Mouse (Mus musculus) C3H10T1/2 (cell line): ENCODE data around the gene Krtdap. TPM values are rescaled to one million over a fixed set of nuclear protein-coding genes. Genes with fewer than 3 reads are reported as not detected.

Experiments used
- polyA plus RNA-seq, 2 experiments: library from polyadenylated mRNA; unstranded; fragments of >200 nt; fragmentation: generic; extraction: Trizol; gene quantifications; one replicate each; pipeline ENCODE4 v1.2.1; 2012; ENCODE audit warnings: missing spikeins in 2 of 2

Gene Krtdap
- polyA plus RNA-seq: not detected

GRCm38 (mm10) chr7:30787377-30788022 is at the start of gene Krtdap:
Gene Krtdap (plus strand): TSS chr7:30787896.

GRCm38 (mm10) chr7:30743617-30744016 is 44.1 kb upstream of the Krtdap start, which contains the start of gene Gapdhs:
Gene Gapdhs (minus strand): TSS chr7:30743681.

GRCm38 (mm10) chr7:30751086-30751669 is 36.5 kb upstream of the Krtdap start, which contains the start of gene Sbsn:
Gene Sbsn (plus strand): TSS chr7:30751471.

GRCm38 (mm10) chr7:30763456-30763855 is 24.2 kb upstream of the Krtdap start, which contains the start of gene Dmkn:
Gene Dmkn (plus strand): TSS chr7:30763756.

GRCm38 (mm10) chr7:30823675-30824074 is 36.0 kb downstream of the Krtdap start, which contains the start of gene Ffar2:
Gene Ffar2 (minus strand): TSS chr7:30823775.

Other genes starting within 250 kb of the Krtdap start
- gene Hspb6, start 235.7 kb upstream of the Krtdap start, polyA plus RNA-seq: 100 to 1,000 TPM; 101 to 108 TPM
- 10 to 100 TPM in 1 of 2 experiments, 1 to 10 TPM in 1; 2.9 to 18.1 TPM for gene Proser3, start 235.6 kb upstream of the Krtdap start, polyA plus RNA-seq
- 10 to 100 TPM; 55.0 to 57.3 TPM for gene Lin37, start 228.1 kb upstream of the Krtdap start, polyA plus RNA-seq
- 10 to 100 TPM; 59.0 to 76.2 TPM for gene U2af1l4, start 224.6 kb upstream of the Krtdap start, polyA plus RNA-seq
- 1 to 10 TPM in 1 of 2 experiments, under 1 TPM in 1; 0.21 to 1.4 TPM for gene Gm49396, start 224.6 kb upstream of the Krtdap start, polyA plus RNA-seq
- gene Psenen, start 224.3 kb upstream of the Krtdap start, polyA plus RNA-seq: 100 to 1,000 TPM; 203 to 206 TPM
- gene Igflr1, start 222.5 kb upstream of the Krtdap start, polyA plus RNA-seq: 1 to 10 TPM in 1 of 2 experiments, under 1 TPM in 1; 0.18 to 1.6 TPM
- gene Kmt2b, start 199.2 kb upstream of the Krtdap start, polyA plus RNA-seq: 10 to 100 TPM in 1 of 2 experiments, 1 to 10 TPM in 1; 3.7 to 16.5 TPM
- under 1 TPM; 0.05 to 0.28 TPM for gene Zbtb32, start 189.0 kb upstream of the Krtdap start, polyA plus RNA-seq
- gene Upk1a, start 175.0 kb upstream of the Krtdap start, polyA plus RNA-seq: 1 to 10 TPM in 1 of 2 experiments, under 1 TPM in 1; 0.34 to 1.1 TPM
- gene Cox6b1, start 161.7 kb upstream of the Krtdap start, polyA plus RNA-seq: 100 to 1,000 TPM; 929 to 961 TPM
- under 1 TPM in 1 of 2 experiments, not detected in 1; 0.05 TPM for gene Etv2, start 152.0 kb upstream of the Krtdap start, polyA plus RNA-seq
- gene Rbm42, start 137.6 kb upstream of the Krtdap start, polyA plus RNA-seq: 100 to 1,000 TPM; 133 to 147 TPM
- 10 to 100 TPM; 15.2 to 16.6 TPM for gene Haus5, start 122.9 kb upstream of the Krtdap start, polyA plus RNA-seq
- gene Pmis2, start 116.3 kb upstream of the Krtdap start, polyA plus RNA-seq: not detected
- not detected for gene 2200002J24Rik, start 89.0 kb upstream of the Krtdap start, polyA plus RNA-seq
- not detected for gene Atp4a, start 75.7 kb upstream of the Krtdap start, polyA plus RNA-seq
- 100 to 1,000 TPM; 160 to 238 TPM for gene Tmem147, start 58.4 kb upstream of the Krtdap start, polyA plus RNA-seq
- gene Gapdhs, start 44.2 kb upstream of the Krtdap start, polyA plus RNA-seq: not detected
- 1 to 10 TPM; 1.0 to 2.6 TPM for gene Sbsn, start 36.4 kb upstream of the Krtdap start, polyA plus RNA-seq
- gene Dmkn, start 24.1 kb upstream of the Krtdap start, polyA plus RNA-seq: not detected
- gene Ffar2, start 35.9 kb downstream of the Krtdap start, polyA plus RNA-seq: not detected
- not detected for gene Ffar3, start 68.3 kb downstream of the Krtdap start, polyA plus RNA-seq
- gene Ffar1, start 73.7 kb downstream of the Krtdap start, polyA plus RNA-seq: not detected
- gene Cd22, start 92.4 kb downstream of the Krtdap start, polyA plus RNA-seq: under 1 TPM in 1 of 2 experiments, not detected in 1; 0.01 TPM
- under 1 TPM; 0.01 TPM for gene Mag, start 127.0 kb downstream of the Krtdap start, polyA plus RNA-seq
- not detected for gene Hamp2, start 136.8 kb downstream of the Krtdap start, polyA plus RNA-seq
- not detected for gene Hamp, start 156.1 kb downstream of the Krtdap start, polyA plus RNA-seq
- gene Usf2, start 168.9 kb downstream of the Krtdap start, polyA plus RNA-seq: 10 to 100 TPM; 71.5 to 88.2 TPM
- under 1 TPM; 0.02 to 0.09 TPM for gene Lsr, start 185.6 kb downstream of the Krtdap start, polyA plus RNA-seq
- gene Fam187b, start 185.9 kb downstream of the Krtdap start, polyA plus RNA-seq: under 1 TPM in 1 of 2 experiments, not detected in 1; 0.06 TPM